Mouse (Mus musculus) intestine, postnatal 0 days (tissue): ENCODE results near the gene Pithd1. TPM values are rescaled to one million over a fixed set of nuclear protein-coding genes. Genes with fewer than 3 reads are reported as not detected.
"Not testable (repeated sequence)": the region's sequence is repeated elsewhere in the genome, so short reads cannot be mapped to it uniquely, and the experiment has no call there.

Experiments
- ATAC-seq: fragments of 200-750 bp; cut with Nextera tagmentation; 2 replicates; pipeline ENCODE4 v1.8.0; 2017; ENCODE audit warnings: mild to moderate bottlenecking, moderate TSS enrichment, moderate library complexity
- H3K27ac ChIP-seq: fragments of 300-500 bp; sonication (generic); 2 replicates; pipeline ENCODE4 v1.5.1; 2014; ENCODE audit warnings: mild to moderate bottlenecking, low read depth, low read length, moderate library complexity
- H3K27me3 ChIP-seq: fragments of 300-500 bp; sonication (generic); replicated peaks from 2 replicates; pipeline ENCODE4 v1.6.1; 2014; ENCODE audit warnings: low read length, mixed read lengths; ENCODE audit not compliant: control insufficient read depth, insufficient read depth
- H3K36me3 ChIP-seq: fragments of 300-500 bp; sonication (generic); 2 replicates; pipeline ENCODE4 v1.6.1; 2014; ENCODE audit warnings: mild to moderate bottlenecking, moderate library complexity; ENCODE audit not compliant: control insufficient read depth, insufficient read depth
- H3K4me1 ChIP-seq: fragments of 300-500 bp; sonication (generic); replicated peaks from 2 replicates; pipeline ENCODE4 v1.6.1; 2014; ENCODE audit warnings: antibody characterized with exemption, low read length, mixed read lengths; ENCODE audit not compliant: control insufficient read depth, insufficient read depth
- H3K4me2 ChIP-seq: fragments of 300-500 bp; sonication (generic); replicated peaks from 2 replicates; pipeline ENCODE4 v1.6.1; 2014; ENCODE audit warnings: low read depth, mild to moderate bottlenecking, moderate library complexity
- H3K4me3 ChIP-seq: fragments of 300-500 bp; sonication (generic); 2 replicates; pipeline ENCODE4 v1.5.1; 2014; ENCODE audit warnings: low read depth, low read length
- H3K9ac ChIP-seq: fragments of 300-500 bp; sonication (generic); 2 replicates; pipeline ENCODE4 v1.6.1; 2014; ENCODE audit warnings: mild to moderate bottlenecking, low read depth, low read length
- H3K9me3 ChIP-seq: fragments of 300-500 bp; sonication (generic); 2 replicates; pipeline ENCODE4 v1.6.1; 2016; ENCODE audit warnings: mixed run types; ENCODE audit not compliant: control insufficient read depth
- CTCF ChIP-seq: sonication (generic); IDR thresholded peaks from 2 replicates; pipeline ENCODE4 v1.5.1; 2016; ENCODE audit warnings: low read depth, mild to moderate bottlenecking, control low read depth, antibody characterized with exemption, moderate library complexity
- WGBS: fragments of 180-500 bp; shearing (Covaris S2); extraction: QIAGEN DNeasy Blood & Tissue Kit; methylation state at CpG from one replicate; pipeline ENCODE4 v1.1.7; 2014; 5-methylcytosine and 5-hydroxymethylcytosine counted together
- polyA plus RNA-seq: library from polyadenylated mRNA; unstranded; fragments of >200 nt; fragmentation: Nextera tagmentation; extraction: Ambion mirVana; gene quantifications from 2 replicates; pipeline ENCODE4 v1.2.1, GENCODE M21; 2015

Pithd1 gene
- polyA plus RNA-seq, 1 experiment from 2014 or later, result 57.7 TPM

DNA sequence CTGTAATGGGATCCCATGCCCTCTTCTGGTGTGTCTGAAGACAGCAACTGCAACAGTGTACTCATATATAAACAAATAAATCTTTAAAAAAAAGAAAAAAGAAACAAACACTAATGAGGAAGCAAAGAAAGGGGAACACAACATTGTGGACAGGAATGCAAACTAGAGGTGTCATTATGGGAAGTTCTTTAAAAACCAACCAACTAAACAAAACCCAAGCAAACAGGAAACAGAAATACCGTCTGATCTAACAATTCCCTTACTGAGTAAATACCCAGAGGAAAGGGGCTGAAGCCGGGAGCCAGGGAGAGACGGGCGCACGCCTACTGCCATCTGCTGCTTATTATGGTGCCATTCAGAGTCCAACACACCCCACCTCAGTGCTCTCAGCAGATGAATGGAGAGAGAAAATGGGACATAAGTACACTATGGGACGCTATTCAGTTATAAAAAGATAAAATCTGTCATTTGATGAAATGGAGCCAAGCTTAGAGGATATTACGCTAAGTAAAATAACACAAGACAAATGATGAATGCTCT is 5.5 kb downstream of the Pithd1 start:
- 0 out of 2 replicates have a peak, but pooled peaks cover 8% of the 10 kb centered on the region for H3K4me1 ChIP-seq
- peak overlapping the region; percentile 57; the same call in 1 of the 2 replicates for H3K27ac ChIP-seq
- TF ChIP-seq CTCF, result no peak; the same call in 1 of the 2 replicates
- no peak overlapping the region for H3K9ac ChIP-seq
- H3K36me3 ChIP-seq, result peaks cover 27% of the 10 kb centered on the region
- no peak for ATAC-seq
- no peaks in the 10 kb centered on the region for H3K27me3 ChIP-seq
- H3K9me3 ChIP-seq, result no peaks in the 10 kb centered on the region
- H3K4me3 ChIP-seq, result no peak overlapping the region
- WGBS, result 57% methylated on average over 7 of the region's 7 CpGs
- H3K4me2 ChIP-seq, result no peak overlapping the region

DNA sequence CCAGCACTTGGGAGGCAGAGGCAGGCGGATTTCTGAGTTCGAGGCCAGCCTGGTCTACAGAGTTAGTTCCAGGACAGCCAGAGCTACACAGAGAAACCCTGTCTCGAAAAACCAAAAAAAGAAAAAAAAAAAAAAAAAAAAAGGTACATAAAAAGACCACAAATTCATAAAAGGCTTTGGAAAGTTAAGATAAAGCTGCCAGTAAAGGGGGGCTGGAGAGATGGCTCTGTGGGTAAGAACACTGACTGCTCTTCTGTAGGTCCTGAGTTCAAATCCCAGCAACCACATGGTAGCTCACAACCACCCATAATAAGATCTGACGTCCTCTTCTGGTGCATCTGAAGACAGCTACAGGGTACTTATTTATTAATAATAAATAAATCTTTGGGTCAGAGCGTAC is 6.8 kb downstream of the Pithd1 start:
- ATAC-seq, H3K9ac ChIP-seq, H3K9me3 ChIP-seq, H3K4me3 ChIP-seq, H3K27me3 ChIP-seq, H3K27ac ChIP-seq, H3K4me1 ChIP-seq, H3K4me2 ChIP-seq: not testable (repeated sequence)
- WGBS, result 91% methylated on average over 5 of the region's 5 CpGs
- peaks cover 39% of the 10 kb centered on the region for H3K36me3 ChIP-seq

DNA sequence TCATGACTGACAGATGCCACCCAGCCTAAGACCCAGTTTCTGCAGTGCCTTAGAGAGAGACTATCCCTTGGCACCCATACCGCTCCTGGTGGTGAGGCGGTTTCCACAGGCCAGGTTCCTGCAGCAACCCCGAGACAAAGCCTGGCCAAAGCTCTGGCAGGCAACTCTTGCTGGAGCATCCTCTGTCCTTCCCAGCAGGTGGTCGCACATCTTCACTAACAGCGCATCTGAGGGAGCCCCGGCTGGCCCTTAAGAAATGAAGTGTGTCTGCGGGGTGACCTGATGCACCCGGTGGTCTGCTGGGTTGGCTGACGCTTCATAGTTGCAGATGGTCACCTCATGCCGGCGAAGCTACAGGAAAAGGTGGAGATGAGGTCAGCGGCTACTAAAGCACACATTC is 10.9 kb downstream of the Pithd1 start:
- Histone ChIP-seq H3K9me3 (no peaks in the 10 kb centered on the region), H3K4me1 (peaks cover 10% of the 10 kb centered on the region), H3K4me2 (no peak overlapping the region), H3K9ac (no peak overlapping the region), H3K36me3 (peaks cover 31% of the 10 kb centered on the region), H3K27me3 (no peaks in the 10 kb centered on the region), H3K4me3 (no peak overlapping the region), H3K27ac (0 out of 2 replicates have a peak overlapping the region, but pooled peaks have one; percentile 41)
- 91% methylated on average over 12 of the region's 12 CpGs for WGBS
- no peak for TF ChIP-seq CTCF
- no peak for ATAC-seq

DNA sequence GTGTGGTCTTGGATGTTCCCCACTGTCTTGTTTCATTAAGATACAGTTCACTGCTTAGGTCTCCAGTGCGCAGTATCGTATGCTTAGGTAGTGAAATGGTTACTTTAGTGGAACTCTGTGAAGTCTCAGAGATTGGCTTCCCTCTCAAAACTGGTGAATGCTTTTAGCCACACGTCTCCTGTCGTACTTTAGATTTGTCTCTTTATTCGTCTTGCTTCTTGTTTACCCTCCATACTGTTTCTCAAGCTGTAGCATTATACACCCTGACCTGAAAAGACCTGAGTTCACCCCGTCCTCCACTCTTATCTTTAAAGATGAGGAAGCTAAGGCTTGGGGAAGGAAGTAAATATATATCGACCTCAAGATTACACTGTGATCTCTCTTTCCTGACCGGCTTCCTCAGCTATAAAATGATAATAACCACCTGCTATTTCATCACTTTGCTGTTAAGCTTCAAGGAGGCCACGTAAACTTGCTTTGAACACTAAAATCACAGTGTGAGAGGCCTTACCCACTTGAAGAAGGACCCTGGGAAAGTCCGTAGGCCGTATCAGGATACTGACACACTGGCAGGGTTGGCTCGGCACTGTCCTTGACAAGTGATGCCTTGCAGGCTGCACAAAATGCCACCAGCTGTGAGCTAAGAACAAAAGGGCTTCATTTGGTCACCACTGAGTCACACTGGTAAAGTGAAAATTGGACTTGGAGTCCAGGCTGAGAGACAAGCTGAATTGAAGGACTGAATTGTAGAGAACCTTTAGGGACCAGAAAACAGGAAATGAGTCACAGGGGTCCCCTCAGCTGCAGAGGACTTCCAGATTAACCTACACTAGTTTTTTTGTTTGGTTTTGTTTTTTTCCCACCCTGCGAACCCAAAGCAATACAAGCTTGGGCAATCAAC is 13.9 kb downstream of the Pithd1 start:
- 38% methylated on average over 13 of the region's 13 CpGs for WGBS
- peak overlapping the region; percentile 90; the same call in 1 of the 2 replicates for H3K9ac ChIP-seq
- peak overlapping the region; percentile 94 for H3K4me2 ChIP-seq
- H3K27ac ChIP-seq, result peak overlapping the region; percentile 70
- H3K4me1 ChIP-seq, result peaks cover 10% of the 10 kb centered on the region
- peaks cover 48% of the 10 kb centered on the region for H3K36me3 ChIP-seq
- TF ChIP-seq CTCF, result no peak
- peak; percentile 45 for ATAC-seq
- peak overlapping the region; percentile 92 for H3K4me3 ChIP-seq
- no peaks in the 10 kb centered on the region for H3K9me3 ChIP-seq
- H3K27me3 ChIP-seq, result no peaks in the 10 kb centered on the region

DNA sequence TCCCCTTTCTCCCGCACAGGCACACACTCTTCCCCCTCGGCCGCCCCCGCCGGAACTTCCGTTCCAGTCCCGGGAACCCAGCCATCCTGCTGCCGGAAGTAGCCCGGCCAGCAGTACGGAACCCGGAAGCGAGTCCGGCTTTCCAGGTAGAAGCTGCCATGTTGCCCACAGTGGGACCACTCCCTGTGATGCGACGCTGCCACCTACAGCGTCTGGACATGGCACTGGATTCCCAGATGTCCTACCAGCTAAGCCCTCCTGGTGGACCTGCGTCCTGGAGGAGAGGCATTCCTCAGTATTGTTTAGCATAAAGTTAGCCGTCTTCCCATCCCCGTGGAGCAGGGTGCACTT is 14.5 kb downstream of the Pithd1 start, which contains the start of gene Lypla2:
Gene Lypla2 (minus strand): TSS at position 71 of the 351 bp plus-strand sequence.
- under 1% methylated on average over 19 of the region's 19 CpGs for WGBS

DNA sequence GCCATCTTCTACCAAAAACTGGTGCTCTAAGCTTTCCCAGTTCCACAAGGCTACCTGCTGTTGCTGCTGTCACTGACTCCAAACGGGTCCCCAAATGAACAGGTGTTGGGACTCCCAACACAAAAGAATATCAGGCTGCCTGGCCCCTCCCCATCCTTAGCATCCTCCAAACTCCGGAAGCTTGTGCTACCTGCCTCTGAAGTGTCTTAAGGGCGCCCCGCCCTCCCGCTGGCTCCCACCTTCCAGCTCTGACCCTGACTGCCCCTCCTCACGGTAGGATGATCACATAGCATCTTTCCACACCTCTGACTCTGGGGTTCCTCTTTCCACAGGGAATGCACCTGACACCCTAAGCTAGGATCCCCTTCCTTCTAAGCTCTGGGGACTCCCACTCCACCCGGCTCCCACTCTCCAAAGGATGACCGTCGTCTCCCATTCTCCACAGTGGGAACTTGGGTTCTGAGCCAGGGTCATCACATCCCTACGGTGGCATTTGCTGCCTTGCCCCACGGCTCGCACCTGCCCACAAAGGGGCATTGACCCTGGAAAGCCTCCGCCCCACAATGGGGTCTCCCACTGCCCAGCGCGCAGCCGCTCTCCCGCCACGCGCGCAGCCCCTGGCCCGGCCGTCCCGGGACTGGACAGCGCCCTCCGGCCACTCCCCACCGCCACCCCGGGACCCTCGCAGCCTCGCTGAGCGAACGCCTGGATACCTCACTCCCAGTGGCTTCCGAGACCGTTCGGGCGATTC is 15.1 kb downstream of the Pithd1 start:
- H3K9me3 ChIP-seq, result no peaks in the 10 kb centered on the region
- ATAC-seq, result peak; percentile 25; the same call in 1 of the 2 replicates
- H3K9ac ChIP-seq, result peak overlapping the region; percentile 90
- peak overlapping the region; percentile 92 for H3K4me3 ChIP-seq
- H3K4me2 ChIP-seq, result peak overlapping the region; percentile 94
- no peaks in the 10 kb centered on the region for H3K27me3 ChIP-seq
- H3K4me1 ChIP-seq, result peaks cover 10% of the 10 kb centered on the region
- WGBS, result 2% methylated on average over 35 of the region's 35 CpGs
- peak overlapping the region; percentile 46 for H3K27ac ChIP-seq
- TF ChIP-seq CTCF, result no peak
- peaks cover 57% of the 10 kb centered on the region for H3K36me3 ChIP-seq

More for the DNA sequence above, 14.5 kb downstream of the Pithd1 start, which contains the start of gene Lypla2:
- 0 out of 2 replicates have a peak, but pooled peaks have one; percentile 3 for TF ChIP-seq CTCF
- peaks cover 55% of the 10 kb centered on the region for H3K36me3 ChIP-seq
- peak within 1 kb of the TSS; percentile 94 for H3K4me2 ChIP-seq
- peak within 1 kb of the TSS; percentile 70 for H3K27ac ChIP-seq
- H3K9me3 ChIP-seq, result no peaks in the 10 kb centered on the region
- peak; percentile 62 for ATAC-seq
- H3K4me3 ChIP-seq, result peak within 1 kb of the TSS; percentile 92
- peaks cover 10% of the 10 kb centered on the region for H3K4me1 ChIP-seq
- H3K27me3 ChIP-seq, result no peaks in the 10 kb centered on the region
- peak within 1 kb of the TSS; percentile 90 for H3K9ac ChIP-seq
